Mouse (Mus musculus) cortical plate, adult 2 months (tissue): ENCODE data around the gene Padi4. TPM values are rescaled to one million over a fixed set of nuclear protein-coding genes. Genes with fewer than 3 reads are reported as not detected.

ENCODE experiments used
- H3K27ac ChIP-seq: fragments of 200-500 bp; 2 replicates; pipeline ENCODE4 v1.5.1; 2012; ENCODE audit warnings: low read length, control low read depth, inconsistent platforms; ENCODE audit not compliant: insufficient read depth
- H3K4me1 ChIP-seq: fragments of 200-500 bp; 2 replicates; pipeline ENCODE4 v1.6.1; 2011; ENCODE audit warnings: low read length; ENCODE audit not compliant: control insufficient read depth, insufficient read depth
- H3K4me3 ChIP-seq: fragments of 200-500 bp; 2 replicates; pipeline ENCODE4 v1.5.1; 2011; ENCODE audit warnings: mild to moderate bottlenecking, low read length, control low read depth; ENCODE audit not compliant: insufficient read depth
- CTCF ChIP-seq: fragments of 200-500 bp; IDR thresholded peaks from 2 replicates; pipeline ENCODE4 v1.5.1; 2011; ENCODE audit warnings: mild to moderate bottlenecking, control low read depth, low read length; ENCODE audit not compliant: insufficient read depth; ENCODE audit errors: extremely low read depth
- POLR2A ChIP-seq: fragments of 200-500 bp; IDR thresholded peaks from 2 replicates; pipeline ENCODE4 v1.6.1; 2011; ENCODE audit warnings: mild to moderate bottlenecking, low read length, control low read depth; ENCODE audit not compliant: insufficient read depth; ENCODE audit errors: extremely low read depth
- polyA plus RNA-seq: library from polyadenylated mRNA; depleted of rRNA; stranded (reverse); fragments of >200 nt; gene quantifications from 2 replicates; pipeline ENCODE4 v1.2.3, GENCODE M21; 2012

Padi4 gene
- polyA plus RNA-seq, 1 experiment, result 0.31 TPM

DNA sequence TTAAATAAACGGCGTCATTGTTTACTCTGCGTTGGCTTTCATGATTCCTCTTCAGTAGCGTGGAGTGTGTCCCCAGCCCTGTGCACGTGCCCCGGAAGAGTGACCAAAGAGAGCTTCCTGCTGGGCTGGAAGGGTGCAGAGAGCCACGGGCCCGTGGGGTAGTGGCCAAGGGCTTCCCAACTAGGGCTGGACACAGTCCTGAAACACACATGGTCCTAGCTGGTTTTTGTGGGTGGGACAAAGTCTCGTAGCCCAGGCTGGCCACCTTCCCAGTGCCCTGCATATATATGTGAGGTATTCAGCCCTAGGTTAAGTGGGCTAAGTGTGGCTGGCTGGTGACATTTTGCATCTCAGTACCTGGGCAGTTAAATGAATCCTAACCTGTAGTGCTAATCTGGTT, 50.8 kb downstream of the Padi4 start:
- no peak overlapping the region for H3K27ac ChIP-seq
- no peak for TF ChIP-seq POLR2A
- TF ChIP-seq CTCF, result no peak
- no peak overlapping the region for H3K4me3 ChIP-seq

DNA sequence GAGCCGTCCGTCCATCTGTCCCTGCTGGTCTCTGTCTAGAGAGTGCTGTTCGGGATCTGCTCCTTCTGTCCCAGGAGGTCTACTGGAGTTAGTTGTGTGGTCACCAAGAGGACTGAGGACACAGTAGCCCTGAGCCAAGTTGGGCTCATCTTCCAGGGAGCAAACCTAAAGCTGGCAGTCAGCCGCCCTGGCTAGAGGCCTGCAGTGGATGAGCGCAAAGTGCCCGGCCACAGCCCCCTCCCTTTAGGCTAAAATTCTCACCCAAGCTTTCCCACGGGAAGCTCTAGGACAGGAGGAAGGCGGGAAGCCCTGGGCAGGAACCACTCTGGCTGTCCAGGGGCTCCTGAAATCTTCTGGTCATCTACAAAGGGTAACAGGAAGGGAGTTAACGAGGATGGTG, 51.3 kb downstream of the Padi4 start:
- H3K27ac ChIP-seq, result no peak overlapping the region
- TF ChIP-seq POLR2A, result no peak
- no peak for TF ChIP-seq CTCF
- H3K4me1 ChIP-seq, result peaks cover 5% of the 10 kb centered on the region; the same call in 1 of the 2 replicates
- no peak overlapping the region for H3K4me3 ChIP-seq

More for the DNA sequence above, 50.8 kb downstream of the Padi4 start:
- peaks cover 5% of the 10 kb centered on the region; the same call in 1 of the 2 replicates for H3K4me1 ChIP-seq

DNA sequence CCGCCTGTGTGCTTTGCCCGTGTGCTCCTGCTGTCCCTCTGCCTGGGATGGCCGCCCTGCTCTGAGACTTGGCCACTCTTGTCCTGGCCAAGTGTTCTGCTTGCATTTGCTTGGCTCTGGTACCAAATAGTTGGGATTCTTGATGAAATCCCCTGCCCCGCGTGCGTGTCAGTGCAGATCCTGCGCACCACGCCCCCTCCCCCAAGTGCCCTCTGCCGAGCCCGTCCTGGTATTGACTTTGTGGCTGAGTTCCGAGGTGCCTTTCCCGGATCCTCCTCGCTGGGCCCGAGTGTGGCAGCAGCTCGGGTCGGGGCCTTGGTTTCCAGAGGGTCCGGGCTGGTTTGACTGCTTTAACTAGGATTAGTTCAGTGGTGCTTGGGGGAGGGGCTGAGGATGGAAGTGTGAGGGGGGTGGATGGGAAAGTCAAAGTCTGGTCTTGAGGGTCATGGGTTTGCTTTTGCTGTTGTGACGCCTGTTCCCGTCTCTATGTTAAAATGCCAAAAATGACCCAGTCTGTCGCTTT, 52.0 kb downstream of the Padi4 start:
- no peak overlapping the region for H3K4me3 ChIP-seq
- TF ChIP-seq CTCF, result no peak
- TF ChIP-seq POLR2A, result no peak
- no peak overlapping the region for H3K27ac ChIP-seq
- peaks cover 5% of the 10 kb centered on the region; the same call in 1 of the 2 replicates for H3K4me1 ChIP-seq

DNA sequence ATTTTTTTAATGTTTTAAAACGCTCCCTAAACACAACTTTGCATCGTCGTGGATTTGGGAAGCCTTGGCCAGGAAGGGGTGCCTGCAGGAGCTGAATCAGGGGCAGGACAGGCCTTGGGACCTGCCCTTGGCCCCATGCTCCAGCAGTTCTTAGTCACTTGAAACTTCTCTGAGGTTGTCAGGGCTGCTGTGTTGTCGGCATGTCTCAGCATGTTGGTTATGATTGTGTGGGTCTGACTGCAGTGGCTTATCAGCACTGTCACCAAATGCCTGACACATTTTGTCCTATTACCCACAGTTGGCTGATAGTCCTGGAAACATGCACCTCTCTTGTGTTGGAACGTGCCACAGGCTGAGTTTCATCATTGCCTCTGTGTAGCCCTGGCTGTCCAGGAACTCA, 53.9 kb downstream of the Padi4 start:
- Histone ChIP-seq H3K4me1 (peaks cover 5% of the 10 kb centered on the region; the same call in 1 of the 2 replicates), H3K27ac (no peak overlapping the region), H3K4me3 (no peak overlapping the region)
- TF ChIP-seq CTCF, result no peak
- no peak for TF ChIP-seq POLR2A

DNA sequence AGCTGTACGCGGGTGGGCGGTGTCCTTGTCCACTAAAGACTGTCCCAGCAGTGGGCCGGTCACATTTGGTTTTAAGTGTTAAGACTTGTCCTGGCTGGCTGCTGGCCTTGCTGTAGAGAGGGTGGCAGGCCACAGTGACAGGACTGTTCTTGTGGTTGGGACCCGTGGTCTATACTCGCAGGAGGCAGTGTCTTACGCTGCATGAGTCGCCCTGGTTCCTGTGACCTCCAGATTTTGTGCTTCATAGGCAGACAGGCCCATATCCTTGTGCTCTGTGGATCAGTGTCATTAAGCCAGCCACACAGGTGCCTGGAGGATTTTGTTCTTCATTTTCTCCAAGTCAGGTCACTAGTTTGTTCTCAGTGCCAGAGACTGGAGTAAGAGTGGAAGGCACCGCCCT, 55.6 kb downstream of the Padi4 start:
- no peak overlapping the region for H3K4me3 ChIP-seq
- H3K27ac ChIP-seq, result no peak overlapping the region
- 0 out of 2 replicates have a peak, but pooled peaks cover 3% of the 10 kb centered on the region for H3K4me1 ChIP-seq
- TF ChIP-seq POLR2A (no peak), CTCF (no peak)

DNA sequence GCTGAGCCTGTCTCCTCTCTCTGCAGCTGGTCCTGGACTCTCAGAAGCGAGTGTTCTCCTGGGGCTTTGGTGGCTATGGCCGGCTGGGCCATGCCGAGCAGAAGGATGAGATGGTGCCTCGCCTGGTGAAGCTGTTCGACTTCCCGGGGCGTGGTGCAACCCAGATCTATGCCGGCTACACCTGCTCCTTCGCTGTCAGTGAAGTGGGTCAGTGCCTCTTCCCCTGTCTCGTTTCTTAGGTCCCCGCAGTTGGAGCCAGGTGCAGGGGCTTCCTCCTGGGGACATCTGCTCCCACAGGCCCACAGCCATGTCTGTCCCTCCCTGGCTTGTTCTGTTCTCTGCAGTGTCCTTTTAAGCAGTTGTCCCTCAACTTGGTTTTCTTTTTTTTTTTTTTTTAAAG, 57.0 kb downstream of the Padi4 start:
- Histone ChIP-seq H3K27ac (no peak overlapping the region), H3K4me1 (peaks cover 5% of the 10 kb centered on the region; the same call in 1 of the 2 replicates), H3K4me3 (no peak overlapping the region)
- no peak for TF ChIP-seq CTCF
- TF ChIP-seq POLR2A, result no peak

DNA sequence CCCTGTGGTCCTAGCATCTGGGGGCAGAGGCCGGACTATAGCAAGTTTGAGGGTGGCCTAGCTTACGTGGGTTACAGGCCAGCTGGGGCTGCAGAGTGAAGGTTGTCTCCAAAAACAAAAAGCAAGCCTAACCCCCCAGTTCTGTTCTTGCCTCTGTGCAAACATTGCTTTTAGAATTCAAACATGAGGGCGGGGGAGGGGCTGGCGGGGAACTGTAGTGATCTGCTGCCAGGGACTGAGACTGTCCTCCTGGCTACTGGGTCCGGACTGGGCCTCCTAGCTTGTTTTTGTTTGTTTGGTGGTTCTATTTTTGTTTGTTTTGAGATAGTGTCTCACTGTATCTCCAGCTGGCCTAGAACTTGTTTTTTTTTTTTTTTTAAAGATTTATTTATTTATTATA, 59.5 kb downstream of the Padi4 start:
- TF ChIP-seq CTCF (no peak), POLR2A (no peak)
- Histone ChIP-seq H3K4me1 (peaks cover 8% of the 10 kb centered on the region), H3K4me3 (no peak overlapping the region)

DNA sequence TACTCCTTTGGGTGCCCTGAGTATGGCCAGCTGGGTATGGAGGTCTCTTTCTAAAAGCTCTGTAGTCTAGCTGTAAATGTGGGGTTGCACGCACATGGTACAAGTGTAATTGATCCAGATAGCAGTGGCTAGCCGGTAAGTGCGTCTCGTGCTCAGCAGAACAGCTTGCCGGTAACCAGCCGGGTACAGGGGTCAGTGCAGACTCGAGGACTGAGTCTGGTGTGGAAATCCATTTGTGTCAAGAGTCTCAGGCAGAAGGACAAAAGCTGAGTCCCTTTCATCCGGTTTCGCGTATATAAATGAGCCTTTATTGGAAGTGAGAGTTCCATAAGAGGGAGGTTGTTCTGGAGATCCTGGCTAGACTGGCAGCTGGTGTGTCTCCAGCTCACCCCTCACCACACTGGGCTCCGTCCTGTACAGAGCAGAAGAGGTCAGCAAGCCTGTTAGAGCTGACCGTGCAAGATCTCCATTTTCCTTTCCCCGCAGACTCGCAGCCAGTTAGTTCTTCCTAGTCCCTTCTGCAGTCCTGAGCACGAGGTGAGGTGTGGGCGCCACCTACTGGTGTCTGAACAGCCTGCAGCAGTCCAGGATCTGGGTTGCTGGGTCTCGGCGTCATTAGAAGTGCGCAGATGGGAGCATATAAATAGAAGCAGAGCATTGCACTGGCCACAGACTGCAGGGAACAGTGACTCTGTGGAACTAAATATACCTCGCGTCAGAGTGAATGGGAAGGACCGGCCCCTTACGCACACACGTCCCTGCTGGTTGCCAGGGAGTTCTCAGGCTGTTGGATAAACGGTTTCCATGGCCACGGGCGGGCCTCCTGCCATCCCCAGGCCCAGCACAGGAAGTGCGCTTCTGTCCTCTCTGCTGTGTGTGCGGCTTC, 60.3 kb downstream of the Padi4 start:
- peak overlapping the region; percentile 25; the same call in 1 of the 2 replicates for H3K27ac ChIP-seq
- no peak overlapping the region for H3K4me3 ChIP-seq
- TF ChIP-seq CTCF (peak; percentile 94), POLR2A (peak; percentile 45; the same call in 1 of the 2 replicates)
- peaks cover 8% of the 10 kb centered on the region for H3K4me1 ChIP-seq

More for the DNA sequence above, 59.5 kb downstream of the Padi4 start:
- H3K27ac ChIP-seq, result peak overlapping the region; percentile 25

DNA sequence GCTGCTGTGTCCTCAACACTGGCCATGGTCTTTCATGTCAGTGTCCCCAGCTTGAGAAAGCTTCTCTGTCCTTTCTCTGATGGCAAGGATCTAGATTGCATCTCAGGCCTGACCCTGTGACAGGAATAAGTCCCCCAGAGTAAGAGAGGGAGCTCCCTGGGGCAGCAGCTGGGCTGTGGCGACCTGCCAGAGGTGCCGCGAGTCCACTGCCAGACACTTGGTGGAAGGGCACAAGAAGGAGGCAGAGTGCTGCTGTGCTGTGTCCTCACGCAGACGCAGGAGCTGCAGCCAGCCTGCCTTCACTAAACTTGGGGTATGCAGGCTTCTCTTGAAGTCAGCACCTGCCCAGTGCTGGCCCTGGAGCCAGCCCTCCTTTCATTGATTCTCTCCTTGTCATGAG, 62.7 kb downstream of the Padi4 start:
- no peak overlapping the region for H3K27ac ChIP-seq
- no peak overlapping the region for H3K4me3 ChIP-seq
- TF ChIP-seq CTCF, result no peak
- no peak for TF ChIP-seq POLR2A
- peaks cover 8% of the 10 kb centered on the region for H3K4me1 ChIP-seq
